ENCODE assay signal across 22 mouse cellular contexts in the genomic region with DNA sequence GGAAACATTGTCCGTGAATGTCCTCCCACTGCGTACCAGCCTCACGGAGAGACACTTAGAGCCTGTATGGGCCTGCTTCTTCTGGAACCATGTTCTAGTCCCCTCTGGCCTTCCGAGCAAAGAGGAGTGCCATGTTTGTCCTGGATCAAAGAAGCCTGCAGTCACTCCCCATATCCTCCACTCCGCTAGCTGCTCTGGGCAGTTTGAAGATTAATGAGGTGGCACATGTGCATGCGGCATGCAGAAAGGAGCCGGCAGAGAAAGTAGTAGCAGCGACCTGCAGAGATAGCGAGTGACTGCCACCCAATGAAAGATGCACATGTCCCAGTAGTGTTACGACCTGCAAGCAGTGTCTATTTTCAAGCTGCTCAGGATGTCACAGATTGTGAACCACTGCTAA.
DNase-seq lines count a peak whose midpoint lies in the region; ATAC-seq and TF ChIP-seq lines count a peak whose summit lies in the region.
"Had no signal": no experiment of that assay in that cellular context is flagged by ENCODE, and none has a peak within 500 bp of the region (broad histone marks: within the 10 kb centered on the region; RNA-seq: fewer than 3 reads in every experiment).

No protein-coding gene starts in this region.

- H3K27ac ChIP-seq in heart, embryonic 12.5 days (ENCODE audit: poor library complexity, severe bottlenecking), result no peak overlapping the region
- no peak overlapping the region for H3K27ac ChIP-seq in kidney, embryonic 15.5 days
- no peak overlapping the region for H3K27ac ChIP-seq in kidney, postnatal 0 days
- H3K27ac ChIP-seq: embryonic facial prominence, embryonic 13.5 days; embryonic facial prominence, embryonic 15.5 days; forebrain, embryonic 10.5 days; forebrain, embryonic 13.5 days had no signal

- DNase-seq in heart, adult 11 months, result peak; percentile 78
- no peak for DNase-seq in kidney, postnatal 14 days
- peak; percentile 36 for DNase-seq in kidney, postnatal 0 days (ENCODE audit: low spot score)
- DNase-seq in kidney, postnatal 10 days, result no peak
- DNase-seq: adrenal gland, adult 2 months; adrenal gland, postnatal 10 days; adrenal gland, postnatal 25 days; cerebellum, adult 11 months; cerebellum, adult 18-20 months; cerebellum, adult 8-10 months; cerebellum, adult 9-11 months; cerebellum, postnatal 14 days; cerebellum, postnatal 36 days; embryo, embryonic 11 days had no signal

- no peak overlapping the region for H3K9ac ChIP-seq in heart, embryonic 12.5 days
- H3K9ac ChIP-seq in kidney, embryonic 15.5 days, result no peak overlapping the region
- no peak overlapping the region for H3K9ac ChIP-seq in kidney, postnatal 0 days (ENCODE audit: low read depth, low read length)
- H3K9ac ChIP-seq: embryonic facial prominence, embryonic 13.5 days; embryonic facial prominence, embryonic 15.5 days; forebrain, embryonic 13.5 days had no signal

- 86% methylated on average over 10 of the region's 10 CpGs for WGBS in heart, embryonic 12.5 days
- WGBS in kidney, embryonic 15.5 days, result 42% methylated on average over 10 of the region's 10 CpGs
- 32% methylated on average over 10 of the region's 10 CpGs for WGBS in kidney, postnatal 0 days

- no peaks in the 10 kb centered on the region for H3K4me1 ChIP-seq in heart, embryonic 12.5 days (replicated peaks)
- peaks cover 11% of the 10 kb centered on the region for H3K4me1 ChIP-seq in kidney, embryonic 15.5 days
- H3K4me1 ChIP-seq in kidney, postnatal 0 days (replicated peaks; ENCODE audit: insufficient read depth, low read length), result no peaks in the 10 kb centered on the region
- H3K4me1 ChIP-seq: embryonic facial prominence, embryonic 13.5 days; embryonic facial prominence, embryonic 15.5 days; forebrain, embryonic 10.5 days had no signal

- no peaks in the 10 kb centered on the region for H3K27me3 ChIP-seq in heart, embryonic 12.5 days (replicated peaks)
- 0 out of 2 replicates have a peak, but pooled peaks cover 4% of the 10 kb centered on the region for H3K27me3 ChIP-seq in kidney, embryonic 15.5 days
- no peaks in the 10 kb centered on the region for H3K27me3 ChIP-seq in kidney, postnatal 0 days (ENCODE audit: insufficient read depth, low read length)
- H3K27me3 ChIP-seq: embryonic facial prominence, embryonic 13.5 days; forebrain, embryonic 13.5 days had no signal

- no peak for TF ChIP-seq CTCF in kidney, postnatal 0 days (IDR thresholded peaks at IDR 0.05; ENCODE audit: low read depth)

- no peak for ATAC-seq in heart, embryonic 12.5 days (ENCODE audit: insufficient number of reproducible peaks, low FRiP score)
- ATAC-seq in kidney, embryonic 15.5 days (replicated peaks; ENCODE audit: low FRiP score), result peak; percentile 79
- no peak for ATAC-seq in kidney, postnatal 0 days (replicated peaks; ENCODE audit: low FRiP score, low read depth)
- ATAC-seq: forebrain, embryonic 13.5 days; forebrain, embryonic 16.5 days had no signal

- no peak overlapping the region for H3K4me3 ChIP-seq in heart, embryonic 12.5 days
- no peak overlapping the region for H3K4me3 ChIP-seq in kidney, embryonic 15.5 days (replicated peaks)
- no peak overlapping the region for H3K4me3 ChIP-seq in kidney, postnatal 0 days (replicated peaks; ENCODE audit: low read depth, low read length)
- H3K4me3 ChIP-seq: embryonic facial prominence, embryonic 13.5 days; embryonic facial prominence, embryonic 15.5 days; erythroblast, embryonic 14.5 days; forebrain, embryonic 10.5 days; forebrain, embryonic 13.5 days had no signal

- H3K9me3 ChIP-seq in heart, embryonic 12.5 days (replicated peaks), result no peaks in the 10 kb centered on the region
- H3K9me3 ChIP-seq in kidney, embryonic 15.5 days (replicated peaks), result no peaks in the 10 kb centered on the region
- H3K9me3 ChIP-seq in kidney, postnatal 0 days (replicated peaks; ENCODE audit: low read length), result no peaks in the 10 kb centered on the region
- H3K9me3 ChIP-seq: embryonic facial prominence, embryonic 13.5 days; embryonic facial prominence, embryonic 15.5 days; forebrain, embryonic 10.5 days; forebrain, embryonic 13.5 days had no signal

- H3K36me3 ChIP-seq in heart, embryonic 12.5 days, result no peaks in the 10 kb centered on the region
- no peaks in the 10 kb centered on the region for H3K36me3 ChIP-seq in kidney, embryonic 15.5 days
- H3K36me3 ChIP-seq in kidney, postnatal 0 days (ENCODE audit: insufficient read depth, low read length), result no peaks in the 10 kb centered on the region
- H3K36me3 ChIP-seq: embryonic facial prominence, embryonic 13.5 days; embryonic facial prominence, embryonic 15.5 days; forebrain, embryonic 10.5 days had no signal

- no peak overlapping the region for H3K4me2 ChIP-seq in heart, embryonic 12.5 days
- H3K4me2 ChIP-seq in kidney, embryonic 15.5 days, result no peak overlapping the region
- no peak overlapping the region for H3K4me2 ChIP-seq in kidney, postnatal 0 days (ENCODE audit: low read length)
- H3K4me2 ChIP-seq: embryonic facial prominence, embryonic 13.5 days; embryonic facial prominence, embryonic 15.5 days; forebrain, embryonic 13.5 days had no signal

Comparison
In these comparisons a context has a peak if more than half of its experiments do, and no peak if none do; other contexts are left out.
1. DNase-seq: peak in heart, adult 11 months (single experiment) and kidney, postnatal 0 days (single experiment); none in kidney, postnatal 14 days (single experiment) and kidney, postnatal 10 days (single experiment).